Mouse (Mus musculus): ENCODE measurements at regions not wholly inside any gene's neighbourhood (a gene's known extent, or its start where the extent isn't known, plus 50 kb on each side); places are given as distances from the start of the nearest gene placed in this dataset.

GRCm38 (mm10) chr7:145105831-145106493 is 102.0 kb downstream of the 1810010D01Rik start:
- peak; percentile 91 for DNase-seq (ENCODE audit: low read depth, low spot score)

- DNase-seq (ENCODE audit: low read depth, low spot score): no peak
Measured at GRCm38 (mm10) chr7:145102692-145103091, 105.2 kb downstream of the 1810010D01Rik start.

GRCm38 (mm10) chr7:145102216-145102615 is 105.7 kb downstream of the 1810010D01Rik start:
- no peak for DNase-seq (ENCODE audit: low read depth, low spot score)

- DNase-seq (ENCODE audit: low read depth, low spot score): no peak
Measured at GRCm38 (mm10) chr7:145098335-145098734, 109.6 kb downstream of the 1810010D01Rik start.

- DNase-seq (ENCODE audit: low read depth, low spot score): peak; percentile 43
Measured at GRCm38 (mm10) chr7:145094134-145094526, 113.8 kb downstream of the 1810010D01Rik start.

- peak; percentile 36 for DNase-seq (ENCODE audit: low read depth, low spot score)
Measured at GRCm38 (mm10) chr7:145093417-145094133, 114.3 kb downstream of the 1810010D01Rik start.

- DNase-seq (ENCODE audit: low read depth, low spot score): no peak
Measured at GRCm38 (mm10) chr7:145092392-145093176, 115.3 kb downstream of the 1810010D01Rik start.

GRCm38 (mm10) chr7:145090849-145091248 is 117.1 kb downstream of the 1810010D01Rik start:
- DNase-seq (ENCODE audit: low read depth, low spot score): no peak

- DNase-seq (ENCODE audit: low read depth, low spot score): peak; percentile 57
Measured at GRCm38 (mm10) chr7:145089315-145089721, 118.6 kb downstream of the 1810010D01Rik start.

- no peak for DNase-seq (ENCODE audit: low read depth, low spot score)
Measured at GRCm38 (mm10) chr7:145088655-145089054, 119.3 kb downstream of the 1810010D01Rik start.

- DNase-seq (ENCODE audit: low read depth, low spot score): no peak
Measured at GRCm38 (mm10) chr7:145087790-145088189, 120.1 kb downstream of the 1810010D01Rik start.

- DNase-seq (ENCODE audit: low read depth, low spot score): no peak
Measured at GRCm38 (mm10) chr7:145082917-145083752, 124.8 kb downstream of the 1810010D01Rik start.

- no peak for DNase-seq (ENCODE audit: low read depth, low spot score)
Measured at GRCm38 (mm10) chr7:145071996-145072790, 132.5 kb upstream of the Ccnd1 start.

- no peak for DNase-seq (ENCODE audit: low read depth, low spot score)
Measured at GRCm38 (mm10) chr7:145071533-145071932, 131.8 kb upstream of the Ccnd1 start.

- no peak for DNase-seq (ENCODE audit: low read depth, low spot score)
Measured at GRCm38 (mm10) chr7:145067366-145067765, 127.6 kb upstream of the Ccnd1 start.

- peak; percentile 32 for DNase-seq (ENCODE audit: low read depth, low spot score)
Measured at GRCm38 (mm10) chr7:145056320-145056719, 116.6 kb upstream of the Ccnd1 start.

GRCm38 (mm10) chr7:145051616-145052015 is 111.9 kb upstream of the Ccnd1 start:
- peak; percentile 5 for DNase-seq (ENCODE audit: low read depth, low spot score)

- no peak for DNase-seq (ENCODE audit: low read depth, low spot score)
Measured at GRCm38 (mm10) chr7:145050729-145051128, 111.0 kb upstream of the Ccnd1 start.

GRCm38 (mm10) chr7:145048481-145048877 is 108.8 kb upstream of the Ccnd1 start:
- no peak for DNase-seq (ENCODE audit: low read depth, low spot score)

GRCm38 (mm10) chr7:145047771-145048480 is 108.2 kb upstream of the Ccnd1 start:
- no peak for DNase-seq (ENCODE audit: low read depth, low spot score)
